14 mouse cellular contexts compared by ENCODE assay signal in genomic region chr1:194929275-194929971, GRCm38 (mm10). TPM values are rescaled to one million over a fixed set of nuclear protein-coding genes. Genes with fewer than 3 reads are reported as not detected.
DNase-seq lines count a peak whose midpoint lies in the region; ATAC-seq and TF ChIP-seq lines count a peak whose summit lies in the region.
"Had no signal": no experiment of that assay in that cellular context is flagged by ENCODE, and none has a peak within 500 bp of the region (broad histone marks: within the 10 kb centered on the region; RNA-seq: fewer than 3 reads in every experiment).

No protein-coding gene starts in this region.

- no peaks in the 10 kb centered on the region for H3K36me3 ChIP-seq in intestine, embryonic 16.5 days (ENCODE audit: control insufficient read depth, insufficient read depth, low read length)
- no peaks in the 10 kb centered on the region for H3K36me3 ChIP-seq in intestine, embryonic 15.5 days
- H3K36me3 ChIP-seq: forebrain, embryonic 15.5 days; liver, embryonic 13.5 days; neural tube, embryonic 15.5 days had no signal

- peak; percentile 34 for DNase-seq in gastrocnemius, adult 2 months
- DNase-seq in gastrocnemius, adult 18-20 months (ENCODE audit: low spot score): no peak
- DNase-seq in NIH3T3 (ENCODE audit: low read depth): peak; percentile 58
- DNase-seq in thymus, postnatal 25 days: no peak
- no peak for DNase-seq in thymus, postnatal 36 days
- DNase-seq: B cell, adult 2 months; liver, embryonic 13.5 days; spleen, adult 18-20 months had no signal

- H3K4me3 ChIP-seq in gastrocnemius, adult 2 months: no peak overlapping the region
- H3K4me3 ChIP-seq in intestine, embryonic 16.5 days (ENCODE audit: low read length): no peak overlapping the region
- H3K4me3 ChIP-seq in intestine, embryonic 15.5 days (replicated peaks): no peak overlapping the region
- H3K4me3 ChIP-seq: forebrain, embryonic 15.5 days; liver, embryonic 13.5 days; neural tube, embryonic 15.5 days had no signal

- H3K4me2 ChIP-seq in intestine, embryonic 16.5 days (ENCODE audit: low read depth, low read length): no peak overlapping the region
- H3K4me2 ChIP-seq in intestine, embryonic 15.5 days (replicated peaks): no peak overlapping the region
- H3K4me2 ChIP-seq: forebrain, embryonic 15.5 days; hindbrain, embryonic 14.5 days; liver, embryonic 13.5 days; neural tube, embryonic 15.5 days had no signal

- H3K27ac ChIP-seq in gastrocnemius, adult 2 months: peak overlapping the region; percentile 71
- no peak overlapping the region; the same call in 1 of the 2 replicates for H3K27ac ChIP-seq in intestine, embryonic 16.5 days (ENCODE audit: low read length)
- no peak overlapping the region for H3K27ac ChIP-seq in intestine, embryonic 15.5 days
- H3K27ac ChIP-seq: forebrain, embryonic 15.5 days; hindbrain, embryonic 14.5 days; liver, embryonic 13.5 days; neural tube, embryonic 15.5 days had no signal

- WGBS in intestine, embryonic 16.5 days: 62% methylated on average over 2 of the region's 2 CpGs
- 58% methylated on average over 2 of the region's 2 CpGs for WGBS in intestine, embryonic 15.5 days

- TF ChIP-seq CTCF in gastrocnemius, adult 2 months (IDR thresholded peaks at IDR 0.05): no peak

- H3K9ac ChIP-seq in intestine, embryonic 16.5 days (ENCODE audit: low read depth, low read length): no peak overlapping the region
- no peak overlapping the region for H3K9ac ChIP-seq in intestine, embryonic 15.5 days
- H3K9ac ChIP-seq: forebrain, embryonic 15.5 days; hindbrain, embryonic 14.5 days; liver, embryonic 13.5 days; neural tube, embryonic 15.5 days had no signal

- H3K4me1 ChIP-seq in intestine, embryonic 16.5 days (ENCODE audit: control insufficient read depth, insufficient read depth, low read length): no peaks in the 10 kb centered on the region; the same call in 1 of the 2 replicates
- no peaks in the 10 kb centered on the region for H3K4me1 ChIP-seq in intestine, embryonic 15.5 days (replicated peaks)
- H3K4me1 ChIP-seq: forebrain, embryonic 15.5 days; liver, embryonic 13.5 days; neural tube, embryonic 15.5 days had no signal

- no peaks in the 10 kb centered on the region for H3K9me3 ChIP-seq in intestine, embryonic 16.5 days (ENCODE audit: control insufficient read depth, low read length)
- H3K9me3 ChIP-seq in intestine, embryonic 15.5 days: no peaks in the 10 kb centered on the region
- H3K9me3 ChIP-seq: forebrain, embryonic 15.5 days; liver, embryonic 13.5 days; neural tube, embryonic 15.5 days had no signal

- intact Hi-C loops in gastrocnemius, adult 2 months (cut with DNase I): no loop called here

- peak; percentile 42; the same call in 1 of the 2 replicates for ATAC-seq in intestine, embryonic 16.5 days
- no peak for ATAC-seq in intestine, embryonic 15.5 days
- ATAC-seq in granulocyte monocyte progenitor cell, adult 5-6 weeks (replicated peaks; ENCODE audit: poor library complexity, severe bottlenecking): peak; percentile 23; the same call in 1 of the 2 replicates
- ATAC-seq: forebrain, embryonic 15.5 days had no signal

- H3K27me3 ChIP-seq in intestine, embryonic 16.5 days (replicated peaks; ENCODE audit: control insufficient read depth, insufficient read depth, low read length): no peaks in the 10 kb centered on the region
- no peaks in the 10 kb centered on the region for H3K27me3 ChIP-seq in intestine, embryonic 15.5 days (replicated peaks)
- H3K27me3 ChIP-seq: forebrain, embryonic 15.5 days; liver, embryonic 13.5 days; neural tube, embryonic 15.5 days had no signal

RNA-seq across cellular contexts. Expression of gene Cd34, which starts 9.2 kb away (rescaled TPM):
- total RNA-seq in gastrocnemius, adult 2 months (2021): 10 to 100 TPM; 32.8 to 49.3 TPM
- 10 to 100 TPM; 26.6 to 37.0 TPM for total RNA-seq in gastrocnemius, adult 18-20 months (2021)
- polyA plus RNA-seq in intestine, embryonic 16.5 days (2015; fragmentation: Nextera tagmentation; extraction: Ambion mirVana): 56.2 and 59.3 TPM in 2 replicates
- polyA plus RNA-seq in intestine, embryonic 15.5 days (2015; fragmentation: Nextera tagmentation; extraction: Ambion mirVana): 59.9 and 65.1 TPM in 2 replicates
- total RNA-seq in granulocyte monocyte progenitor cell, adult 5-6 weeks (2014; fragmentation: Nextera tagmentation): 225 and 231 TPM in 2 replicates
- 260 and 264 TPM in 2 replicates for total RNA-seq in granulocyte monocyte progenitor cell, adult 5-6 weeks (2017)

Comparison
In these comparisons a context has a peak if more than half of its experiments do, and no peak if none do; other contexts are left out.
1. DNase-seq: peak in gastrocnemius, adult 2 months (single experiment) and NIH3T3 (single experiment); none in gastrocnemius, adult 18-20 months (single experiment), thymus, postnatal 25 days (single experiment) and thymus, postnatal 36 days (0 of 2).
2. RNA of gene Cd34, which starts 9.2 kb away (total RNA-seq): 225 to 264 TPM in granulocyte monocyte progenitor cell, adult 5-6 weeks; 32.8 to 49.3 TPM in gastrocnemius, adult 2 months and 26.6 to 37.0 TPM in gastrocnemius, adult 18-20 months; every median in the first group is over 4 times any median in the second.